Mouse (Mus musculus): ENCODE data around the gene Fev.

- TF ChIP-seq CTCF (IDR thresholded peaks at IDR 0.05; ENCODE audit: borderline replicate concordance, control insufficient read depth, extremely low read depth, insufficient read depth, low read length, poor library complexity) (no peak), POLR2A (IDR thresholded peaks at IDR 0.05; ENCODE audit: control insufficient read depth, extremely low read depth, insufficient read depth, low read length, poor library complexity) (no peak)
Measured at GRCm38 (mm10) chr1:74856791-74857190, 28.4 kb downstream of the Fev start.
